Mouse (Mus musculus) hindbrain, postnatal 0 days (tissue): Measurements from ENCODE around the gene Kantr. TPM values are rescaled to one million over a fixed set of nuclear protein-coding genes. Genes with fewer than 3 reads are reported as not detected.

ENCODE experiments used
- ATAC-seq: fragments of 200-750 bp; cut with Nextera tagmentation; 2 replicates; pipeline ENCODE4 v1.8.0; 2017; ENCODE audit warnings: mild to moderate bottlenecking, moderate TSS enrichment, moderate library complexity
- DNase-seq: peaks from one replicate; pipeline ENCODE4 v3.0.0-alpha.2; 2015; ENCODE audit warnings: low spot score
- H3K27ac ChIP-seq: fragments of 300-500 bp; sonication (generic); 2 replicates; pipeline ENCODE4 v1.5.1; 2014; ENCODE audit warnings: mild to moderate bottlenecking
- H3K27me3 ChIP-seq: fragments of 300-500 bp; sonication (generic); 2 replicates; pipeline ENCODE4 v1.6.1; 2014; ENCODE audit warnings: low read length, mixed read lengths; ENCODE audit not compliant: insufficient read depth
- H3K36me3 ChIP-seq: fragments of 300-500 bp; sonication (generic); 2 replicates; pipeline ENCODE4 v1.6.1; 2014; ENCODE audit warnings: low read length, mixed read lengths; ENCODE audit not compliant: insufficient read depth
- H3K4me1 ChIP-seq: fragments of 300-500 bp; sonication (generic); 2 replicates; pipeline ENCODE4 v1.6.1; 2014; ENCODE audit warnings: antibody characterized with exemption, low read length, mixed read lengths; ENCODE audit not compliant: insufficient read depth
- H3K4me2 ChIP-seq: fragments of 300-500 bp; sonication (generic); 2 replicates; pipeline ENCODE4 v1.6.1; 2014; ENCODE audit warnings: low read depth, mild to moderate bottlenecking, low read length, moderate library complexity, mixed read lengths
- H3K4me3 ChIP-seq: fragments of 300-500 bp; sonication (generic); 2 replicates; pipeline ENCODE4 v1.5.1; 2014; ENCODE audit warnings: low read length
- H3K9ac ChIP-seq: fragments of 300-500 bp; sonication (generic); replicated peaks from 2 replicates; pipeline ENCODE4 v1.6.1; 2014; ENCODE audit warnings: mild to moderate bottlenecking, low read length, moderate library complexity, mixed read lengths
- H3K9me3 ChIP-seq: fragments of 300-500 bp; sonication (generic); 2 replicates; pipeline ENCODE4 v1.6.1; 2016; ENCODE audit warnings: low read length, mixed read lengths
- CTCF ChIP-seq: IDR thresholded peaks from 2 replicates; pipeline ENCODE4 v1.5.1; 2016; ENCODE audit warnings: antibody characterized with exemption, control low read depth, low read depth
- WGBS: fragments of 180-500 bp; shearing (Covaris S2); extraction: QIAGEN DNeasy Blood & Tissue Kit; methylation state at CpG from one replicate; pipeline ENCODE4 v1.1.7; 2014; 5-methylcytosine and 5-hydroxymethylcytosine counted together
- polyA plus RNA-seq: library from polyadenylated mRNA; unstranded; fragments of >200 nt; fragmentation: Nextera tagmentation; extraction: Ambion mirVana; gene quantifications from 2 replicates; pipeline ENCODE4 v1.2.1, GENCODE M21; 2015
- total RNA-seq: library from RNA; depleted of rRNA; stranded (reverse); fragments of >200 nt; gene quantifications from 2 replicates; pipeline ENCODE4 v1.2.3, GENCODE M21; 2014; rRNA removed

Kantr gene
- total and polyA plus RNA-seq, 2 experiments from 2014 or later = 21.3 to 21.7 TPM

- no peaks in the 10 kb centered on the region for H3K36me3 ChIP-seq
- H3K4me3 ChIP-seq = no peak overlapping the region
- DNase-seq = no peak
- H3K27me3 ChIP-seq = no peaks in the 10 kb centered on the region
- ATAC-seq = no peak
- TF ChIP-seq CTCF = no peak
- no peak overlapping the region for H3K4me2 ChIP-seq
- no peaks in the 10 kb centered on the region for H3K9me3 ChIP-seq
- H3K4me1 ChIP-seq = no peaks in the 10 kb centered on the region
- H3K27ac ChIP-seq = no peak overlapping the region
- WGBS = 76% methylated on average over 3 of the region's 3 CpGs
- H3K9ac ChIP-seq = no peak overlapping the region
These were observed 42.5 kb downstream of the Kantr start for GRCm38 (mm10) chrX:152284746-152285145.

GRCm38 (mm10) chrX:152279384-152279783 is 47.9 kb downstream of the Kantr start:
- DNase-seq (no peak), ATAC-seq (no peak)
- no peak overlapping the region for H3K27ac ChIP-seq
- TF ChIP-seq CTCF = no peak
- no peak overlapping the region for H3K4me2 ChIP-seq
- no peak overlapping the region for H3K4me3 ChIP-seq
- H3K9ac ChIP-seq = no peak overlapping the region
- H3K9me3 ChIP-seq = no peaks in the 10 kb centered on the region
- 90% methylated on average over 5 of the region's 6 CpGs for WGBS
- peaks cover 5% of the 10 kb centered on the region; the same call in 1 of the 2 replicates for H3K36me3 ChIP-seq
- no peaks in the 10 kb centered on the region for H3K27me3 ChIP-seq
- H3K4me1 ChIP-seq = no peaks in the 10 kb centered on the region

GRCm38 (mm10) chrX:152271189-152271588 is 56.1 kb downstream of the Kantr start:
- no peaks in the 10 kb centered on the region for H3K9me3 ChIP-seq
- H3K36me3 ChIP-seq = peaks cover 60% of the 10 kb centered on the region
- H3K4me2 ChIP-seq = no peak overlapping the region
- TF ChIP-seq CTCF = no peak
- DNase-seq = no peak
- no peak overlapping the region for H3K4me3 ChIP-seq
- peak; percentile 55; the same call in 1 of the 2 replicates for ATAC-seq
- WGBS = 89% methylated on average over 11 of the region's 11 CpGs
- H3K27me3 ChIP-seq = no peaks in the 10 kb centered on the region
- no peaks in the 10 kb centered on the region for H3K4me1 ChIP-seq
- no peak overlapping the region for H3K9ac ChIP-seq
- no peak overlapping the region for H3K27ac ChIP-seq

Other genes starting within 250 kb of the Kantr start
- gene Iqsec2, start 183.2 kb downstream of the Kantr start, total RNA-seq = 27.3 and 30.0 TPM in 2 replicates
- gene Iqsec2, start 183.2 kb downstream of the Kantr start, polyA plus RNA-seq = 9.5 and 9.7 TPM in 2 replicates
- gene Kdm5c, start 94.5 kb downstream of the Kantr start, total RNA-seq = 54.5 and 55.6 TPM in 2 replicates
- gene Kdm5c, start 94.5 kb downstream of the Kantr start, polyA plus RNA-seq = 17.4 and 24.5 TPM in 2 replicates
- 21.3 and 27.4 TPM in 2 replicates for gene Tspyl2, start 14.9 kb upstream of the Kantr start, total RNA-seq
- 46.4 and 52.0 TPM in 2 replicates for gene Tspyl2, start 14.9 kb upstream of the Kantr start, polyA plus RNA-seq
- gene Gpr173, start 41.2 kb upstream of the Kantr start, total RNA-seq = 28.6 and 30.1 TPM in 2 replicates
- 5.4 and 6.8 TPM in 2 replicates for gene Gpr173, start 41.2 kb upstream of the Kantr start, polyA plus RNA-seq
- gene Cldn34a, start 235.8 kb upstream of the Kantr start, total RNA-seq = not detected in 2 replicates
- gene Cldn34a, start 235.8 kb upstream of the Kantr start, polyA plus RNA-seq = not detected in 2 replicates